Mouse (Mus musculus): Measurements from ENCODE around the gene Asb9.

GRCm38 (mm10) chrX:164508728-164509127 is 2.6 kb downstream of the Asb9 start:
- TF ChIP-seq POLR2A (IDR thresholded peaks at IDR 0.05; ENCODE audit: control insufficient read depth in 1 of 2, insufficient read depth in 1 of 2, low read depth in 1 of 2, low read length in 2 of 2, poor library complexity in 1 of 2) (no peak), EP300 (IDR thresholded peaks at IDR 0.05; ENCODE audit: low read depth in 1 of 2, low read length in 2 of 2) (no peak), MAZ (IDR thresholded peaks at IDR 0.05; ENCODE audit: low read depth, low read length) (no peak), MAX (IDR thresholded peaks at IDR 0.05; ENCODE audit: low read length) (no peak), CHD2 (IDR thresholded peaks at IDR 0.05; ENCODE audit: low read length) (no peak)

Measured in MEL (cell line).